Mouse (Mus musculus): Measurements from ENCODE around the gene Agap2.

Gene Agap2

GRCm38 (mm10) chr10:127101151-127101550 is 26.1 kb downstream of the Agap2 start:
- no peak for DNase-seq (ENCODE audit: low spot score)

- no peak for DNase-seq (ENCODE audit: low spot score)
Measured at GRCm38 (mm10) chr10:127103631-127104030, 28.5 kb downstream of the Agap2 start.

DNA sequence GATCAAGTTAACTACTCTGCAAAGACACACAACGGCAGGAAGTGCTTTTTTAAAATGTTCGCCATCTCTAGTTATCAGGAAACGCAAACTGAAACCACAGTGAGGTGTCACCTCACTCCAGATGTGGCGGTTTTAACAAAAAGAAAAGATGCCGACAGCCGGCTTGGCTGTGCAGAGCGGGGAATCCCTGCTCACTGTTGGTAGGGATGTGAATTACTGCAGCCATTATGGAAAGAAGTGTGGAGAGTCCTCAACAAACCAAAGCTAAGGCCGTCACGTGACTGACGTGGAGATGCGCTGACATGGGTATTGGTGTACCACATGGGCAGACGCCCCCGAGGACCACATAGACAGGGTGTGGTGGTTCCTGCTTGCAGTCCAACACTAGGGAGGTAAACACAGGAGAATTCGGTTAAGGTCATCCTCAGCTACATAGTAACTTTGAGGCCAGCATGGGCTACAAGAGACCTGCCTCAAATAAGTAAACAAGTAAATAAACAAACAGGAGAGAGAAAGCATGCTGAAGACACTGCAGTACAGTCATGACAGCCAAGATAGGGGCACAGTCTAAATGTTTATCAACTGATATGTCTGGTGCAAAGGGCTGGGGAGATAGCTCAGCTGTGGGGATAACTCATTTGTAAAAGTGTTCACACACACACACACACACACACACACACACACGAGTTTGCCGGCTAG is 32.6 kb downstream of the Agap2 start:
- no peak for DNase-seq (ENCODE audit: low spot score)

GRCm38 (mm10) chr10:127108262-127108583 is 33.1 kb downstream of the Agap2 start:
- no peak for DNase-seq (ENCODE audit: low spot score)

DNA sequence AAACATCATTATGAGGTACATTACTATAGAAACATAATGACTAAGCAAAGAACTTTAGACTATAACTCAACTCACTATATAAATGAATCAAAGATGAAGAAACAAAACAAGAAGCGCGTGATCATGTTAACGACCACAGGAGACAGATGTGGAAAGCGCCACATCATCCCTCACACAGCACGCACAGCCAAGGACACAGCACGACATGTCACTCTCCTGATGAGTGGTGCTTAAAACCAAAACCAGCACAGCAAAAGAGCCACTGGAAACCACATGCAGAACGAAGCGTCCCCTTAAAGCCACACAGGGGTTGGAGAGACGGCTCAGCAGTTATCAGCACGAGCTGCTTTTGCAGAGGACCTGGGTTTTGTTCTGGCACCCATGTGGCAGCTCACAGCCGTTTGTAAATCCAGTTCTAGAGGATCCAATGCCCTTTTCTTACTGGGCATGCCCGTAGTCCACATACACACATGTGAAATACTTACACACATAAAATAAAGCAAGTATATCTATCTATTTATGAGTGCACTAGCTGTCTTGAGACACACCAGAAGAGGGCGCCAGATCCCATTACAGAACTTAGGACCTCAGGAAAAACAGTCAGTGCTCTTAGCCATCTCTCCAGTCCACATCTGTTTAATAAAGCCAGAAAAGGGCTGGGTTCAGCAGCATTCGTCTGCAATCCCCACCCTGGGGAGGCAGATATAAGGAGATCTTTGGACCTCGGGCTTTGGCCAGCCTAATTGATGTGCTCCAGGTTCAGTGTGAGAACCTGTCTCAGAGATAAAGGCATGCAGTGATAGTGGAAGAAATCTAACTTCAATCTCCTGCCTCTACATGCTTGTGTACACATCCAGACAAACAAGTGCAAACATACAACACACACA is 36.2 kb downstream of the Agap2 start:
- DNase-seq (ENCODE audit: low spot score) = peak; percentile 37

GRCm38 (mm10) chr10:127114408-127114807 is 39.3 kb downstream of the Agap2 start:
- DNase-seq (ENCODE audit: low spot score) = no peak

GRCm38 (mm10) chr10:127115068-127115467 is 40.0 kb downstream of the Agap2 start:
- no peak for DNase-seq (ENCODE audit: low spot score)

- DNase-seq (ENCODE audit: low spot score) = no peak
Measured at GRCm38 (mm10) chr10:127118470-127118869, 43.4 kb downstream of the Agap2 start.

DNA sequence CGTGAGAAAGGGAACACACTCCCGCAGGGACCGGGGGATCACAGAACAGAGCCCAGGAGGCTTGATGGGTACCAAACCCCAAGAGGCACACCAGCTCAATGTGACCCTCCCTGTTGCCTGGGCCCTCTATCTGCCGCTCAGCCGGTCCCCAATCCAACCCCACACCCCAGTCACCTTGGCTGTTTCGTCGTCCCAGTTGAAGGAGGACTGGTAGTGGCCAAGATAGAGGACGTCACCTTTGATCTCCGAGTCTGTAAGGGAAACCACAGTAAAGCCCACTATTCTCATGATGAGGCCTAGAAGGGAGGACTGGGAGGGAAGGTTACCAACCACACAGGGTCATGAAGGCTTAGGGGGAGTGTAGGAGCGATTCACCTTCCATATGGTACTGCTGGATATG is 44.1 kb downstream of the Agap2 start:
- DNase-seq (ENCODE audit: low spot score) = no peak

DNA sequence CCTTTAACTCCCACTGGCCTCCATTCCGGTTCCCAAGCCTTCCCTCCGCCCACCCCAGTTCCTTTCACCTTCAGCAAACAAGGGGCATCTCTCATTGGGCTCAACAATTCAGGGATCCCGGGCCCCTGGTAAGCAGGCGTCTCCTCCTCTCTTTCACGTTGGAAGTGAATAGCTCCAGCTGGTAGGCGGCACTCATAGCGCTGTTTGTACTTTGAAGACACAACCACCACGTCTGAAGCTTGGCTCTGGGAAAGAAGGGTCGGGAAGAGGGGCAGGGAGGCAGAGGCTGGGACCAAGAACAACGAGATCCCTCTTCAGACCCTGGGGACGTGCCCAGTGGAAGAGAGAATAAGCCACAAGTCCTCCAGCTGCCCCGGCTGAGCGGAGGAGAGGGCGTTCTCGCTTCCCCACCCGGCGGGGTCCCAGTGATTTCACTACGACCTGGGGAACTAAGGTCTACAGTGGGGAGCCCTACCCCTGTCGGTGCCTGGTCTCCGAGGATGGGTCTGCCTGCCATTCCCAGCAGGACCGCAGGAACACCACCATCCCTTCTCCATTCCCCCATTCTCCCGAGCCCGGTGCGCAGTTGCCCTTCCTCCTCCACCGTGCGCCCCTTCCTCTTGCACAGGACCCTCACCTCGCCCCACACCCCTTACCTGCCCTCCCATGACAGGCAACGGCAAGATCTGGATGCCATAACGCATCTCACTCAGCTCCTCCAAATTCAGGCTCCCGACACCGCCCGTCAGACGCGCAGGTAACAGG is 45.4 kb downstream of the Agap2 start:
- DNase-seq (ENCODE audit: low spot score) = no peak

- DNase-seq (ENCODE audit: low spot score) = peak; percentile 99
Measured at GRCm38 (mm10) chr10:127121066-127121477, 46.0 kb downstream of the Agap2 start, which contains the start of gene Os9. Gene Os9 (minus strand): TSS chr10:127121131.

DNA sequence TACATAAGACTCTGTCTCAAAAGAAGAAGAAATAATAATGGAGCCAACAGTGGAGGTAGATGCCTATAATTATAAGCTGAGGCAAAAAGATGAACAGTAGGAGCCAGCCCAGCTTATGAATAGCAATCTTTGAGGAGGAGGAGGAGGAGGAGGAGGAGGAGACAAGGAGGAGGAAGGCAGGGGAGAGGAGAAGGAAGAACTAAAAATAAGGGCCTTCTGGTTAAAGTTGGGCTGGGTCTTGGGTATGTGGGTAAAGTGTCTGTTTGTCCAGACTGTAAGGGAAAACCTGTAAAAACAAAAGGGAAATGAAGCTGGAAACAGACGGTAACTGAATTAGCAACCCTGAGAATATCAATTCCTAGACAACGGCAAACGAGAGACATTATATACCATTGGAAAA is 46.9 kb downstream of the Agap2 start:
- DNase-seq (ENCODE audit: low spot score) = no peak

DNA sequence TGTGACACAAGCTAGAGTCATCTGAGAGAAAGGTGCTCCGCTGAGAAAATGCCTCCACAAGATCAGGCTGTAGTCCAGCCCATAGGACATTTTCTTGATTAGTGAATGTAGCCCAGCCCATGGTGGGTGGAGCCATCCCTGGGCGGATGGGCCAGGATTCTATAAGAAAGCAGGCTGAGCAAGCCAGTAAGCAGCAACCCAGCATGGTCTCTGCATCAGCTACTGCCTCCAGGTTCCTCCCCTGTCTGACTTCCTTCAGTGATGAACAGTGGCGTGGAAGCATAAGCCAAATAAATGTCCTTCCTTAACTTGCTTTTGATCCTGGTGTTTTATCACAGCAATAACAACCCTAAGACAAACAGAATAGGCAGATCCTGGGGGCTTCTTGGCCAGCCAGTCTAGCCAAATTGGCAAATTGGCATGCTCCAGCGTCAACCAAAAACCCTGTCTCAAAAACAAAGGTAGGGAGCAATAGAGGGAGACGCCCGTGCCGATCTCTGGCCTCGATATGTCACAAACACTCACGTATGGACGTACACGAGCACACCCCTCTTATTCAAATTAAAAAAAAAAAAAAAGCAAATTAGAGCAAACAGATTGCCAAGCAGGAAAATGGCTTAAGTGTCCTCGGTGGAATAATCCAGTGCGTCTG is 47.8 kb downstream of the Agap2 start:
- peak; percentile 68 for DNase-seq (ENCODE audit: low spot score)

GRCm38 (mm10) chr10:127123436-127123805 is 48.3 kb downstream of the Agap2 start:
- peak; percentile 86 for DNase-seq (ENCODE audit: low spot score)

GRCm38 (mm10) chr10:127125210-127126001 is 50.3 kb downstream of the Agap2 start:
- DNase-seq (ENCODE audit: low spot score) = peak; percentile 55

DNA sequence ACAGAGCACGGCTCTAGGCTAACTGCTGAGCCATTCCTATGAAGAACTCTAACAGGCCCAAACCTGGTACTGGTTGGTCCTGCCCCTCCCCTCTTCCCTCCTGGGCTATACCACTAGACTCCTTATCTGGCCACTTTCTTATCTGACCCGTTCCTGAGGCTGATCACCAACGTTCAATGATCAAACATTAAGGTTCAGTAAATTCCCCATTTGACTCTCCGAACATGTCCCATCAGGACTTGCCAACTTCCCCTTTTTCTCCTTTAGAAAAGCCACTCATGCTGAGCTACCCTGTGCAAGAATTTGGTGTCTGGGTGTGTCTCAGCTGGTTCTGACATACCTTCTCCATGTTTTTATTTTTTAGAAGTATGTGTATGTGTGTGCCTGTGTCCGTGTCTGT is 51.5 kb downstream of the Agap2 start:
- DNase-seq (ENCODE audit: low spot score) = no peak

GRCm38 (mm10) chr10:127127711-127128279 is 52.7 kb downstream of the Agap2 start:
- no peak for DNase-seq (ENCODE audit: low spot score)

DNA sequence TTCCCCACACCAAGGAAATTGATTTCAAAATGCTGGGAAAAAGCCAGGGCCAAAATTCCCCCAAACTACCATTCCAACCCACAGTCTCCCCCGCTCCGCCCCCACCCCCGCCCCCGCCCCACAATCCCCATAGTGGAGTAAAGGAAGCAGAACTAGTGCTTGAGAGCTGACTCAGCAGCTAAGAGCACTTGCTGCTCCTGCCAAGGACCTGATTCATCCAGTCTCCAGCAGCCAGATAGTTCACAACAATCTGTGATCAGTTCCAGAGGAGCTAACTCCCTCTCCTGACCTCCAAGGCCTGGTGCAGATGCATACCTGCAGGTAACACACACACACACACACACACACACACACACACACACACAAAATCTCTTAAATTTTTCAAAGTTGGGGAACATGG is 54.3 kb downstream of the Agap2 start:
- DNase-seq (ENCODE audit: low spot score) = no peak

DNA sequence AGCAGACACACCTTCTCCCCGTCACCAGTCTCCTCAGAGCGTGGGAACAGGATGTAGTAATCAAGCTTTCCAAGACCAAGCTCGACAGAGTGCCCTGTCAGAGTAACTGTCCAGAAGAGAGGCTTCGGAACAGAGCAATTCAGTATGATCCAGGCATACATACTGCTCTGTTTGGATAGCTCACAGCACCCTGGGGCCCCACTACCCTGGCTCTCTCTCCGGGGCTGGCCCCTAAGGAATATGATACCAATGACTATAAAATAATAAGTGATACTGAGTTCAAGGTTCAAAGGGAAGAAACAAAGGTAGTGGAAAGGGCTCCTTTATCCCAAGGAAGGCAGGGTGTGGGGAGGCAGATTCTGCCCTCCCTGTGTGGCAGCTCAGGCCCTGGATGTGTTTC is 57.4 kb downstream of the Agap2 start:
- no peak for DNase-seq (ENCODE audit: low spot score)

- DNase-seq (ENCODE audit: low spot score) = peak; percentile 11
Measured at GRCm38 (mm10) chr10:127134394-127135035, 59.4 kb downstream of the Agap2 start.
